Mouse (Mus musculus) heart, adult 2 months (tissue): ENCODE measurements around the gene Tekt4.

Experiments used
- CTCF ChIP-seq: fragments of 200-600 bp; IDR thresholded peaks from 2 replicates; pipeline ENCODE4 v1.8.1; 2022; ENCODE audit warnings: antibody characterized with exemption, mild to moderate bottlenecking, moderate library complexity
- POLR2A ChIP-seq: fragments of 200-500 bp; IDR thresholded peaks from 2 replicates; pipeline ENCODE4 v1.6.1; 2011; ENCODE audit warnings: mild to moderate bottlenecking, low read depth, low read length, control low read depth; ENCODE audit not compliant: insufficient read depth

- TF ChIP-seq CTCF (no peak), POLR2A (no peak)
Observed at GRCm38 (mm10) chr17:25424526-25425080, 29.8 kb upstream of the Tekt4 start.
